Mouse (Mus musculus): ENCODE data around the gene Adam25.
"Not testable (repeated sequence)": the region's sequence is repeated elsewhere in the genome, so short reads cannot be mapped to it uniquely, and the experiment has no call there.

Adam25 gene

DNA sequence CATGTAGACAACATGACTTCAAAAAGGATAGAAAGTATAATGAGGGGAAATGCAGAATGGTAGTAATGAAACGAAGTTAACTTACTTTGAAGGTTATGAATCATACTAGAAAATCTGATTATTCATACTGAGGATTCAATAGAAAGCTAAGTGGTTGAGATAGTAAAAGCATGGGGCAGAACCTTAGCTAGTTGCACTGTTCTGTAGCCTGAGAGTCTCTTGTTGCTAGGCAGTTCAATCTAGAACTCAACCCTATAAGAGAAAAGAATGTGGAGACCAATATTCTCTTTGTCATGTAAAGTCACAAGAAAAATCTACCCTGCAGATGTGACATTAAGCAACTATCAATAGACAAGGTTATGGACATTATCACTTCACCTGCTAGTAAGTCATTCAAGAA is at the start of gene Adam25:
Adam25 (plus strand) TSS at position 301 of the 400 bp plus-strand sequence.
- DNase-seq (ENCODE audit: low spot score in 2 of 2): not testable (repeated sequence)

DNA sequence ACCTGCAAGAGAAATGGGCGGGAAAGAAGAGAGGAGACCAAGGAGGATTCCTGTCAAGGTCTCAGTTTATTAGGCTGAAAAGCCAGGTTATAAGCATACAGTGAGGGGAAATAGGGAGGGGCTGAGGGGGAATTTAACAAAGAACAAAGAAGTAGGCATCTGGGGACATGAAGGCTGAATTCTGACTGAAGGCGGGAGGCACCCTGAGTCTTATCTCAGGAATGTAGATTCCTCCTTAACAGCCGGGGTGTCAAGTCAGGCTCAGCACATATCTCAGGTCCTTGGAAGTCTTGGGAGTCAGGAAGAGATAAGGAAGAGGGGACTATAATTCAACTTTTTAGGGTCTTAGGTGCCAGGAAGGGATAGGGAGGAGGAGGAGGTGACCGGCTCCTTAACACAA is 36.6 kb upstream of the Adam25 start:
- DNase-seq (ENCODE audit: low spot score in 2 of 2): not testable (repeated sequence)

DNA sequence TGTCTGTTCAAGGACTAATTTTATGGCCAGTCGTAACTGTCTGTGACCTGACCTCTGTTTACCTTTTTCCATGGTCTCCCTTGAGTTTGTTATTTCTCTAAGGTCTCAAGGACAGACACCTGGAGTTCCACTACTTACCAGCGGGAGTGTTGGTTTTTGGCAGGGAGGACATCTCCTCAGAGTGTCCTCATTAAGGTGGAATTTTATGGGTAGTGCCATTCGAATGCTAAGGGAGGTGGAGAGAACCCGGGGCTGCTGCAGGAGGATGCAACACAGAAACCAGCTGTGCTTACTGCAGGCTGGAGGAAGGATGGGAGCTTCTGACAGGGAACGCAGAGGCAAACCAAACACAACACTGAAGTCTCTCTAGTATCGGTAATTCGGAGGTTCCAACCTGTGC is 36.0 kb upstream of the Adam25 start:
- DNase-seq (ENCODE audit: low spot score in 2 of 2): no peak

DNA sequence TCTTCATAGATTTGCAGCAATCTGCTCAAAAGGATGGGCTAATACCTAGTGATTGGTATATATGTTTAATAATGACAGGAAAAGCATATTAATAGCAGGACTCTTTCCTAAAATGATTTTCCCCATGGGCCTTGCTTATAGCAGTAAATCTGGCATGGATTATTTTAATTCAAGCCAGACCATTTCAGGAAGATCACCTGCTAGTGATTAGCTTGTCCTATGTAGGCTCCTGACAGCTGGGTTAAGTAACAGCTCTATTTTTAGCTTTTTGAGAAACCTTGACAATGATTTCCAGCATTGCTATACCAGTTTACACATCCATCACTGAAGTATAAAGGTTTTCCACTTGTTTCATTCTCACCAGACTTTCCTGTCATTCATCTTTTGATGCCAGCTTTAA is 31.3 kb downstream of the Adam25 start:
- DNase-seq (ENCODE audit: low spot score in 2 of 2): no peak

- DNase-seq (ENCODE audit: low spot score in 2 of 2): not testable (repeated sequence)
These were observed 41.0 kb downstream of the Adam25 start, which contains the start of gene Adam20 for GRCm38 (mm10) chr8:40792973-40793372. Gene Adam20, plus strand, starts transcription at chr8:40793273.

GRCm38 (mm10) chr8:40803379-40804079 is 51.5 kb downstream of the Adam25 start:
- DNase-seq (ENCODE audit: low spot score in 2 of 2): no peak
